Mouse (Mus musculus): ENCODE results near the gene Kif5c.

Gene Kif5c

DNA sequence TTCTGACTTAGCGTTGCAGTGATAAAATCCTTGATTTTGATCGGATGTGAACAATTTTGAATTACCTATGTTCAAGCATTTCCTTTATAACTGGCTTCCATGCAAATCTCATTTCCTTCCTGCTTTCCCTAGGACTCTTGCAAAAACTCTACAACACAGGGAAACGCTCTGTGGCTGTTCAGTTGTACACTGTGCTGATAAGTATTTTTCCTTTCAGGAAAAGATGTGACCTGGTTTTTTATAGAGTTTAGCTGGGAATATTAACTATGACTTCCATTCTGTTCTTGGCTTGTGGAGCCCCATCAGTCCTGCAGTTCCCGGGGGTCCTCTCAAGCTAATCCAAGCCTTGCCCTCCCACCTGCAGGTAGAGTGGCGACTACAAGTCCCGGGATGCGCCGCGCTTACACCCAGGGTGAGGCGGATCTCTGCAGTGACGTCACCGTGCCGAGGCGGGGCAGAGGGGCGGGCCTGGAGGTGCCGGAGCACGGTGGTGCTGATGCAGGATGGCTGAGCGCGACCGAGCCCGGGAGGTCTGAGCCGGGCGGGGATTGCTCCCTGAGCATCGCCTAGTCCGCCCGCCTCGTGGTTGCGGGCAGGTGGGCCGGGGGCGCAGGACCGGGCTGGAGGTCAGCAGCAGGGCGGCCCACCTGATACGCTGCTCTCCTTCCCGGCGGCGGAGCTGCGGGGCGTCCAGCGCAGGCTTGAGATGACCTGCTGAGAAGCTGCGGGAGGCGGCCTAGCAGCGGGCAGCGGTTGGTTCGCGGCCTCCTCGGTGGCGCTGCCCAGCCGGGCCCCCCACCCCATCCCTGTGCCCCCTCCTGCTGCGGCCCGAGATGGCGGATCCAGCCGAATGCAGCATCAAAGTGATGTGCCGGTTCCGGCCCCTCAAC is at the start of gene Kif5c:
Kif5c (plus strand) TSS at position 470 of the 890 bp plus-strand sequence.
- DNase-seq = peak; percentile 90

GRCm38 (mm10) chr2:49569862-49570777 is 49.0 kb upstream of the Kif5c start:
- no peak for DNase-seq

DNA sequence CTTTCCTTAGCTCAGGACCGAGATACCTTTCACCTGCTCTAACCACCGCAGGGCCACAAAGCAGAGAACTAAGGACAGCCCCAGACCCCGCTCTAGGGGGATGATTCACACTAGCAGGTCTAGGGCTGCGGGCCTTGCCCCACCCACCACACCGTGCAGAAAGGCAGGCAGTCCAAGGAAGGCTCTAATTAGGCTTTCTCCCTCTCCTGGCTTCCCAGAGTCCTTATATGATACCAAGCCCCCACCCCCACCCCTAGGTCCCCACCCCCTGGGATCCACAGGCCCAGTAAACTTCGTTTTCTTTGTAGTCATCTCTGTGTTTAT is 48.4 kb upstream of the Kif5c start:
- DNase-seq = no peak

DNA sequence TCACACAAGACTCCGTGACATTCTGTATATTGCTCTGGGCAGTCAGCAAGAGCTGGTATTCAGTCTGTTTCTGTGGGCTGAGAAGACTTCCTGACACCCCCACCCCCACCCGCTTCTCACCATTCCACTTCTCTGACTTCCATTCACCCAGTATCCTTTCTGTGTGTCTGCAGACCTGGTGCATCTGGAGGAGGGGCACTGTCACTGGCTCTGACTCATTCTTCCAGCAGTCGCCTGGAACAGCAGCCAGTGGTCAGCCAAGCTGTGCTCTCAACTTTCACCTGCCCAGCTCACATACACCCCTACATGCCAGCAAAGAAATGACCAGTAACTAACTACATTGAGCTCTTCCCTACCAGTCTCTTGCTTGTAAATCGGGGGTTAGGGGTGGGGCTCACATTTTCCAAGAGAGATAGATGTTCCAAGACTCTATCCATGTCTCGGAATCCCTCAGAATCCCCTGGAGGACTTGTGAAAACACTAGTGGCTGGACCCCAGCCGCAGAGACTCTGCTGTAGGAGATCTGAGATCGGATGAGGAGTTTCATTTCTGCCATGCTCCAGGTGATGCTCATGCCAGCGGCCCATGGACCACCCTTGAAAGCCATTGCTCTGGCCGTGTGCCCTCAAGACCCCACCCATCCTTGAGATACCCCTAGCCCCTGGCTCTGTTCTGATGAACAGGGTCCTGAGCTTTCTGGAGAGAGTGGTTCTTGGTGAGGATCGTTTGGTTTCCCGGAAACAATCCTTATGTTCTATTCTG is 47.8 kb upstream of the Kif5c start:
- DNase-seq = no peak

- DNase-seq = no peak
Observed at GRCm38 (mm10) chr2:49572111-49572642, 46.9 kb upstream of the Kif5c start.

DNA sequence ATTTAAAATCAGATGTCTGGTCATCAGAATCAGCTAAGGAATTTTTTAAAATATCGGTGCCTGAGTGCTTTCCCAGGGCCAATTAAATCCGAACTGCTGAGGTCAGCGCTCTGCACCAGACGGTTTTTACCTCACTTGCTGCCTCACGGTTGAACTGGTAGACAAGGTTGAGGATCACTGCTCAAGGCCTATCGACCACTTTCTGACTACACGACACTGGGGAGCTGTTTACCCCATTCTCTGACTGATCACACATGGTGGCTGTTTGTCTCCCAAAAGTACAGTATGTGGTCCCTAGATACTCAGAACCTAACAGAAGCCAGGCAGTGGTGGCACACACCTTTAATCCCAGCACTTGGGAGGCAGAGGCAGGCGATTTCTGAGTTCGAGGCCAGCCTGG is 46.4 kb upstream of the Kif5c start:
- DNase-seq = no peak

DNA sequence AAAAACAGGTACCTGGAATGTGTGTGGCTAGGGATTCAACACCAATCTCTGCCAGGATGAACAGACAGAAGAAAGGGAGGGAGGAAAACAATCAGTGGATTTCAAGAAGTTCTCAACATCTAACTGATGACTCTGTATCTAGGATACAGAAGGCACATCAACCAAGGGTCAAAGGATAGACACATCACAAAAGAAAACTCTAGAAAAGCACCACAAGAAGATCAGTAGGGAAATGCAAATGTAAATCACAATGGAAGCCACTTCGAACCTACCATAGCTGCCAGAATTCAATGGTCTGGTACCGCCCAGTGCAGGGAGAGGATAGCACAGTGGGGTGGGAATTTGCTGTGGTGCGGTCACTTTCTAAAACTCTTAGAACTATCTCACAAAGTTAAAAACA is 45.8 kb upstream of the Kif5c start:
- DNase-seq = no peak

- DNase-seq = no peak
Observed at GRCm38 (mm10) chr2:49580585-49580984, 38.5 kb upstream of the Kif5c start.

GRCm38 (mm10) chr2:49582546-49582945 is 36.6 kb upstream of the Kif5c start:
- DNase-seq = no peak

DNA sequence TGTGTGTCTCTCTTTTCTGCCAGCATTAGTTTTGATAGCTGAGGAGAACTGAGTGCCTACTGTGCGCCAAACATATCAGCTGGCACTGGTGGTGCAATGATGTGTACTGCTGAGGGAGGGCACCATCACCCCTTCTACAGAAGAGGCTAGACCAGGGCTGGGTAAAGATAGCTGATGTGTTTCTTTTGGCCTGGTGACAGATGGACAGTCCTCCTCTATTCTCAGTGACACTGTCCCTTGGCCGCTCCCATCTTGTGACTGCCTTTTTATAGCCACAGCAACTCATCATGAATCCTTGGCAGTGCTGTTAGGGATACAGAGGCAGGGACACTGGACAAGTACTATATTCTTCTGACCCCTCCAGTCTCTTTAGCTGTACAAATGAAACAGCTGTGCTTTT is 35.8 kb upstream of the Kif5c start:
- no peak for DNase-seq

- no peak for DNase-seq
Observed at GRCm38 (mm10) chr2:49590450-49590849, 28.6 kb upstream of the Kif5c start.

GRCm38 (mm10) chr2:49592926-49593325 is 26.2 kb upstream of the Kif5c start:
- DNase-seq = no peak

- no peak for DNase-seq
Observed at GRCm38 (mm10) chr2:49594886-49595285, 24.2 kb upstream of the Kif5c start.

DNA sequence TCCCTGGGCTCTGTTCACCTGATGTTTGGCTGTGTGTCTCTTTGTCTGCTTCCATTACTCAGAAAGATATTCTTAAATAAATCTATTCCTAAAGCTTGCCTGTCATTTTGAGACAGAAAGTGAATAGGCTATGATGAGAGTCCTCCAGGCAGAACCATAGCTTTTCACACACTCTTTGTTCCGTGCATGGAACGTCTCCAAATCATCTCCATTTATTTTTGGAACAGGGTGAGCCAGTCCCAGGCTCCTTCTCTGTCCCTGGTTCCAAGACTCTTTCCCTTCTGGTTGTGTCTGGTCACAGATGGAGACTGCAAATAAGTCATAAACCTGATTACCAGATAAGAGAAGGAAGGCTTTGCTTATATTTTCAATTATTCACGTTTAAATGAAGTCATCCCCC is 22.8 kb upstream of the Kif5c start:
- no peak for DNase-seq

DNA sequence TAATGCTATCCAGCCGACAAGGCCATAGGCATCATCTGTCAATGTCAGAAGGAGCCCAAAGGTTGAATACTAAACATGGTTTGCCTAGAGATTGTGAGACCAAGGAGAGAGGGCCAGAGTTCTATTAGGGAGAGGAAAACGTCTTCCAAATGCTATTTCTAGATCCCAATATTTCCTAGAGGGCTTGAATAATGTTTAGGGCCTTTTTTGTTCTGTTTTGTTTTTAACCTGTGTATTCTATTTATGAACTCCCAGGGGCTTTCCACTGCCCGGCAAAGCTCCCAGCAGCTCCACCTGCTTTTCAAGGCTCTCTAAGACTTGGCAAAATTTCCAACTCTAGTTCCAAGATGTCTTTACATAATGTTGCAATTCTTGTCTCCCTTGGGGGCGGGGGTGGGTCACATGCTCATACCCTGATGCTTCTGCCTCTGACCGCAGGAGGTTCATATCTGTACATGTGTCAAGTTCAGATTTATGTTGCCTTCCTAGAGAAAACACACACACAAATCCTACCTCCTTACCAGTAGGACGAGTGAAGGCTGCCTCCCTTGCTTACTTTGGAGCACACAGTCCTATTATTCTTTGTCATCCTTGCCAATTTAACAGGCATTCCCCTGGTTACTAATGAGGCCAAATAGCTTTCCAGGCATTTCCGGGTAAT is 18.9 kb upstream of the Kif5c start:
- no peak for DNase-seq

- no peak for DNase-seq
Observed at GRCm38 (mm10) chr2:49602791-49603349, 16.2 kb upstream of the Kif5c start.

- no peak for DNase-seq
Observed at GRCm38 (mm10) chr2:49609611-49610010, 9.5 kb upstream of the Kif5c start.

- DNase-seq = no peak
Observed at GRCm38 (mm10) chr2:49616765-49617164, 2.3 kb upstream of the Kif5c start.

- peak; percentile 7 to 15 for DNase-seq
Observed at GRCm38 (mm10) chr2:49619719-49620522, 823 bp downstream of the Kif5c start.

- DNase-seq = no peak
Observed at GRCm38 (mm10) chr2:49620626-49621117, 1.6 kb downstream of the Kif5c start.

- no peak for DNase-seq
Observed at GRCm38 (mm10) chr2:49621234-49621633, 2.1 kb downstream of the Kif5c start.
